Mouse (Mus musculus) T-helper 1 cell (primary cell): Measurements from ENCODE around the gene Pctp.

Experiments
- in situ Hi-C: fragments of 300-600 bp; cut with MboI, MseI; formaldehyde crosslinking; loops from one replicate; pipeline ENCODE4 v1.15.1; 2025; ENCODE audit warnings: high pct_unique_total_duplicates

Pctp gene

DNA sequence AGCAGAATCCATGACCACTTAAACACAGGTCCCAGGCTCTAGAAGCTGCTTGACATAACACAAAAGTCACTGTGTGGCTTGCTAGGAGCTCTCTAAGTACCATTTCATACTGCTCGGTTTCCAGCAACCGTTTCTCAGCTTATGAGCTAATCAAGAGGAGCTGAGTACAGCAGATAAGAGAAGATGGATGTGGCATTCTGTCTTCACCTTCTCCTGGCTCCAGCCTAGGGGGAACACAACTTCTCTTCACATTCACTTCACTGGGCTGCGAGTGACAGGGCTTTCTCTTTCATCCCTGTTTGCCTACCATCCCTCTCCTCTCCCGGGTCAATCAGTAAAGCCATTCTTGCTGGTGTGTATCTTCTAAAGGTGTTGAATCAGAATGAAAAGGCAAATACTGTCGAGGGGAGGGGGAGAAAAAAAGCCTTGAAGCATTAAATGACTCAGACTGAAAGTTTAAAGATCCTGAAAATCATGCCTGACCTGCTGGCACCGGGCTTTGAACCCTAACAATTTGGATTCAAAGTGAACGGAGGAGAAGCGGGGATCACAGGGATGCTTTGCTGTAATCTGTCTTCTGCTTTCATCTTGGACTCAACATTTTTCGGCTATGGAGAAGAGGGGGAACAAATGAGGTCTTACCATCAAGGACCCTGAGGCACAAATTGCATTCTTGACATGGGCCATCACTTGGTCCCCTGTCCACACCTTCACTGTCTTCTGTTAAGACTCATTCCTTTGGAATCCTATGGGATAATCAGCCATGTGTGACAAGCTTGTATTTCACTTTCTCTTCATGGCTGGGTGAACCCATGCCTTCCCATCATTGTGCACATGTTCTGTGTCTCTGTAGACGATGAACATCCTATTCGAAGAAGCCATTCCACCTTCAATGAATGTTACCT, 23.5 kb downstream of the Pctp start:
- in situ Hi-C loops: no loop called here

GRCm38 (mm10) chr11:89978353-89978831, 24.3 kb downstream of the Pctp start:
- in situ Hi-C loops: no loop called here

- in situ Hi-C loops: no loop called here
These were observed 24.8 kb downstream of the Pctp start for GRCm38 (mm10) chr11:89977746-89978352.

GRCm38 (mm10) chr11:89976361-89976760, 26.3 kb downstream of the Pctp start:
- in situ Hi-C loops: no loop called here

DNA sequence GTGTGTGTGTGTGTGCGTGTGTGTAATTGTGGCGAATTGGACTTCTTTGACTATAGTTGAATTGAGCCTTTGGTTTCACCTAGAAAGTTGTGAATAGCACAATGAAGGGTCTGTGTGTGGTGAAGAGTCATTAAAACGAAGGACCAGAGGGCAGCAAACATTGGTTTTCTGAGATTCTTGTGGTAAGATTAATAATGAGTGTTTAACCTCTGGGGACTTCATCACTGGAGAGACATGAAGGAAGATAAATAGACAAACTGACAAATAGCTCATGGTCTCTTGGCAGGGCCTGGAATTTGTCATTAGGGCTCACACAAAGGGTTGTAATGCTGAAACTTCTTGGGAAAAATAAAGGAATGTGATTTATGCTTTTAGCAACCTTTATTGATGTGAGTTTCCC, 31.4 kb downstream of the Pctp start:
- in situ Hi-C loops: no loop called here

DNA sequence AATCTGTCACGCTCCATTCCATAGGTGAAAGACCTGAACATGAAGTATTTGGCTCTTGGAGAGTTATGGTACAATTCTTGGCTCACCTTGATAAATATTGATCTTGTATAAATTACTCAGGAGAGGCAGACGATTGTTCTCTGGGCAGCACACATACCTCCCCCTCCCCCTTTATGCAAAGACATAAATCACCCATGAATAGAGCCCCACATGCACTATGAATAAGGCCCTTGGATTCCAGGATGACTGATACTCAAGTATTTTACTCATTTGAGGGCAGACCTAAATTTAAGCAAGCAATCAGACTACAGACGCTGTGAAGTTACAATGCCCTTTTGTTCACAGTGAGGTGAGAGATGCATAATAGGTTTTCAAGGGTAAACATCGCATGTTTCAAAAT, 32.0 kb downstream of the Pctp start:
- in situ Hi-C loops: no loop called here

- in situ Hi-C loops: no loop called here
These were observed 33.6 kb downstream of the Pctp start for GRCm38 (mm10) chr11:89969131-89969530.

DNA sequence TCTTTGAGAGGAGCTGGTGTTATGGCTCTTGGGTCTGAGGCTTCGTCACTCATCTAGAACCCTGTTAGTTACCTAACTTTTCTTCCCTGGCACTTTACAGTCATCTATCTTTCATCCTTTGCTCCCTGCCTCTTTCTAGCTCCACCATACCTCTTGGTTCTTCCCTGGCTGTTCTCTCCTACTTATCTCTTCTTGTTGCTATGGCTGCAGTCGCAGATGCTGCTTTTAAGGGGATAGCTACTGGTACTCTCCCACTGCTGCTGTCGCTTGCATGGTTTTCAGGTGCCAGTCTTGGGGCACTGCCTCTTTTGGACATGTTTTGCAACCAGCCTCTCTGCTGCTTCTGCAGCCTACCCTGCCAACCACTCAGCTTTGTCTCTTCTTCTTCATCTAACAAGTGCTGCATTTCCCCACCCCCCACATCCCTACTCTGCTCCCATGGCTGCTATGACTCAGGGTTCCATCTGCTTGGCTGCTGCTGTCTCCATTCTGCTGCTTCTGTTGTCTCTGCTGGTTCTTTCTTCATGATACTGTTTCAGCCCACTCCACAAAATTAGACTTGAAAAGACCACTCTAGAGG, 51.9 kb downstream of the Pctp start:
- in situ Hi-C loops: no loop called here

- in situ Hi-C loops: no loop called here
These were observed 54.9 kb downstream of the Pctp start for GRCm38 (mm10) chr11:89947806-89948205.

- in situ Hi-C loops: no loop called here
These were observed 57.5 kb downstream of the Pctp start for GRCm38 (mm10) chr11:89945159-89945558.

DNA sequence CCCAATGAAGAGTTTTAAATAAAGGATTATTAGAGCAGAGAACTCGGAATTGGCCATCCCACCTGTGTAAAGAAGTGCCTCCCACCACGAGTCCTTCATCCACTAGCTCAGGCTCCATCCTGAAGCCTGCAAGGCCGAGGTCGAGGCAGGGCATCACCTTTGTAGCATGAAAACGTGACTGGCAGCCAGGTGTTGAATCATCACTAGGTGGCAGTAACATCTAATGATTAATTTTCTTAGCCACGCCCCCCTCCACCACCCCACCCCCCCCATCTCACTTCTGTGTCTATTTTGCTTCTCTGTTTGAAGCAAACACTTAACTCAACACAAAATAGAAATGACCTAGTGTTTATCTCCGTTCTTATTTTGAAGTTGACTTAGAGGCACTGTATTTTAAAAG, 65.5 kb downstream of the Pctp start:
- in situ Hi-C loops: no loop called here
